15 mouse cellular contexts compared by ENCODE assay signal in the genomic region with DNA sequence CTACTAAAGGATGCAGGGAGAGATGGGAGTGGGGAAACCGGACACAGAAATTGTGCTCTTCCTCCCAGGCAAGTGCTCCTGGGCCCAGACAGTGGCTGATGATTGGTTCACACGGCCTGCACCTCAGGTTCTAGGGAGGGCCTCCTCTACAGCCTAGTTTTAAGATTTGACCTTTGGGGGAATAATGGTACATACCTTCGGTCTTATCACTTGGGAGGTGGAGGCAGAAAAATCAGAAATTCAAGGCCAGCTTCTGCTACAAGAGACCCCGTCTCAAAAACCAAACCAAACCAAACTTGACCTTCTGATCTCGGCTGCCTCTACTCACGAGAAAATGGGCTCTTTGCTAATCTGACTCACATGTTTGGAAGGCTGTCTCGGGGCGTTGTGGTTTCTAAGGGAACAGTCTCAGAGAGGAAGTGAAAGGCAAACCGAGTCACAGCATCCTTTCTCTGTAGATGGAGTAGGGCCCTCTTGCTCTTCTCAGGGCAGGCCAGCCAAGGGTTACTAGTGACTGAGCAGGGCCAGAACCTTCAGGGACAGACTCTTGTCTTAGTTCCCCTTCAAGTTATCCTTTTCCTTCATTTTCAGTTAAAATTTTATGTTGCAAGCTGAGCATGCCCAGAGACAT. TPM values are rescaled to one million over a fixed set of nuclear protein-coding genes. Genes with fewer than 3 reads are reported as not detected.
A peak's percentile ranks its signal among the peaks of the same experiment; 100 is the strongest.
DNase-seq lines count a peak whose midpoint lies in the region; ATAC-seq and TF ChIP-seq lines count a peak whose summit lies in the region.
"Had no signal": no experiment of that assay in that cellular context is flagged by ENCODE, and none has a peak within 500 bp of the region (broad histone marks: within the 10 kb centered on the region; RNA-seq: fewer than 3 reads in every experiment).

No protein-coding gene starts in this region.

- H3K9me3 ChIP-seq in forebrain, embryonic 15.5 days, result no peaks in the 10 kb centered on the region
- H3K9me3 ChIP-seq: limb, embryonic 13.5 days had no signal

- 83% methylated on average over 9 of the region's 9 CpGs for WGBS in forebrain, embryonic 15.5 days

- peak; percentile 18 to 19 for DNase-seq in lung, adult 18-20 months
- DNase-seq in lung, postnatal 14 days, result no peak
- DNase-seq in 416B (ENCODE audit: low read depth) (peak; percentile 59), R1 (ENCODE audit: low read depth, low spot score) (peak; percentile 14)
- no peak for DNase-seq in left cerebral cortex, adult 2 months (ENCODE audit: extremely low spot score in 1 of 2, low spot score in 2 of 2)
- DNase-seq in left cerebral cortex, postnatal 36 days (ENCODE audit: low spot score in 2 of 2), result no peak
- DNase-seq: cerebellum, adult 2 months; gastrocnemius, postnatal 14 days; kidney, postnatal 10 days had no signal

- no peaks in the 10 kb centered on the region for H3K36me3 ChIP-seq in forebrain, embryonic 15.5 days
- H3K36me3 ChIP-seq: limb, embryonic 13.5 days had no signal

- no peak overlapping the region for H3K9ac ChIP-seq in forebrain, embryonic 15.5 days (replicated peaks)
- H3K9ac ChIP-seq: limb, embryonic 13.5 days had no signal

- H3K4me3 ChIP-seq in left cerebral cortex, adult 2 months, result no peak overlapping the region
- H3K4me3 ChIP-seq in forebrain, embryonic 15.5 days, result no peak overlapping the region
- H3K4me3 ChIP-seq: limb, embryonic 13.5 days had no signal

- ATAC-seq in neutrophil, adult 5-6 weeks (ENCODE audit: extremely low read depth, insufficient number of reproducible peaks, low FRiP score, poor library complexity, severe bottlenecking), result peak; percentile 71; the same call in 1 of the 2 replicates
- ATAC-seq in forebrain, embryonic 15.5 days (replicated peaks), result no peak
- ATAC-seq: hindbrain, embryonic 16.5 days had no signal

- intact Hi-C loops in left cerebral cortex, adult 2 months (cut with DNase I), result no loop called here
- intact Hi-C loops in left cerebral cortex, postnatal 36 days (cut with DNase I), result no loop called here

- no peak overlapping the region for H3K27ac ChIP-seq in left cerebral cortex, adult 2 months
- no peak overlapping the region for H3K27ac ChIP-seq in forebrain, embryonic 15.5 days (replicated peaks)
- H3K27ac ChIP-seq: limb, embryonic 13.5 days had no signal

- no peak for TF ChIP-seq CTCF in left cerebral cortex, adult 2 months (IDR thresholded peaks at IDR 0.05)

- no peaks in the 10 kb centered on the region for H3K27me3 ChIP-seq in forebrain, embryonic 15.5 days
- H3K27me3 ChIP-seq: limb, embryonic 13.5 days had no signal

- no peaks in the 10 kb centered on the region for H3K4me1 ChIP-seq in forebrain, embryonic 15.5 days
- H3K4me1 ChIP-seq: limb, embryonic 13.5 days had no signal

- no peak overlapping the region for H3K4me2 ChIP-seq in forebrain, embryonic 15.5 days (replicated peaks)
- H3K4me2 ChIP-seq: limb, embryonic 13.5 days had no signal

RNA-seq across cellular contexts. Expression of gene Tm4sf19, which starts 1.1 kb away (rescaled TPM):
- total RNA-seq in neutrophil, adult 5-6 weeks (2017), result not detected in 2 replicates
- total RNA-seq in left cerebral cortex, adult 2 months (2021), result not detected
- not detected in 2 replicates for polyA plus RNA-seq in forebrain, embryonic 15.5 days (2015; fragmentation: Nextera tagmentation; extraction: Ambion mirVana)
- total RNA-seq in left cerebral cortex, postnatal 36 days (2021), result not detected
- total RNA-seq: ES-E14; gastrocnemius, postnatal 14 days had no signal
- polyA plus RNA-seq: cerebellum, adult 2 months; heart, embryonic 16.5 days; hindbrain, embryonic 16.5 days; limb, embryonic 13.5 days had no signal

RNA-seq across cellular contexts. Expression of gene Tctex1d2, which starts 18.1 kb away (rescaled TPM):
- 44.0 and 46.0 TPM in 2 replicates for total RNA-seq in neutrophil, adult 5-6 weeks (2017)
- 10 to 100 TPM; 13.6 to 14.9 TPM for total RNA-seq in left cerebral cortex, adult 2 months (2021)
- 33.8 and 34.2 TPM in 2 replicates for polyA plus RNA-seq in forebrain, embryonic 15.5 days (2015; fragmentation: Nextera tagmentation; extraction: Ambion mirVana)
- total RNA-seq in left cerebral cortex, postnatal 36 days (2021), result 10 to 100 TPM; 14.6 TPM

RNA-seq across cellular contexts. Expression of gene Pcyt1a, which starts 29.3 kb away (rescaled TPM):
- 65.5 and 66.3 TPM in 2 replicates for total RNA-seq in neutrophil, adult 5-6 weeks (2017)
- 10 to 100 TPM; 39.6 to 42.7 TPM for total RNA-seq in left cerebral cortex, adult 2 months (2021)
- polyA plus RNA-seq in forebrain, embryonic 15.5 days (2015; fragmentation: Nextera tagmentation; extraction: Ambion mirVana), result 47.4 and 47.6 TPM in 2 replicates
- total RNA-seq in left cerebral cortex, postnatal 36 days (2021), result 10 to 100 TPM; 44.1 to 44.6 TPM

Comparison
In these comparisons a context has a peak if more than half of its experiments do, and no peak if none do; other contexts are left out.
1. DNase-seq: peak in lung, adult 18-20 months (2 of 2), 416B (single experiment) and R1 (single experiment); none in lung, postnatal 14 days (single experiment), left cerebral cortex, adult 2 months (0 of 2) and left cerebral cortex, postnatal 36 days (0 of 2).